Mouse (Mus musculus) thymus, adult 2 months (tissue): ENCODE measurements around the gene Ip6k3. TPM values are rescaled to one million over a fixed set of nuclear protein-coding genes. Genes with fewer than 3 reads are reported as not detected.

Source experiments
- DNase-seq: peaks from one replicate; pipeline ENCODE4 v3.0.0; 2021
- H3K27ac ChIP-seq: fragments of 200-500 bp; 2 replicates; pipeline ENCODE4 v1.5.1; 2012; ENCODE audit warnings: low read length, control low read depth; ENCODE audit not compliant: control insufficient read depth, insufficient read depth
- H3K27me3 ChIP-seq: fragments of 200-500 bp; 2 replicates; pipeline ENCODE4 v1.6.1; 2012; ENCODE audit warnings: mild to moderate bottlenecking, low read length, moderate library complexity, mixed read lengths; ENCODE audit not compliant: control insufficient read depth, insufficient read depth
- H3K36me3 ChIP-seq: fragments of 200-500 bp; 2 replicates; pipeline ENCODE4 v1.6.1; 2012; ENCODE audit warnings: mild to moderate bottlenecking, low read length, moderate library complexity; ENCODE audit not compliant: control insufficient read depth, insufficient read depth
- H3K4me1 ChIP-seq: fragments of 200-500 bp; replicated peaks from 2 replicates; pipeline ENCODE4 v1.6.1; 2012; ENCODE audit warnings: low read length; ENCODE audit not compliant: control insufficient read depth, insufficient read depth
- H3K4me3 ChIP-seq: fragments of 200-500 bp; 2 replicates; pipeline ENCODE4 v1.5.1; 2012; ENCODE audit warnings: mild to moderate bottlenecking, low read length, control low read depth, moderate library complexity; ENCODE audit not compliant: control insufficient read depth, insufficient read depth
- CTCF ChIP-seq: fragments of 200-500 bp; IDR thresholded peaks from 2 replicates; pipeline ENCODE4 v1.5.1; 2012; ENCODE audit warnings: mild to moderate bottlenecking, control low read depth, low read length, moderate library complexity, borderline replicate concordance; ENCODE audit not compliant: control insufficient read depth, poor library complexity, insufficient read depth; ENCODE audit errors: extremely low read depth
- POLR2A ChIP-seq: fragments of 200-500 bp; IDR thresholded peaks from 2 replicates; pipeline ENCODE4 v1.6.1; 2012; ENCODE audit warnings: mild to moderate bottlenecking, low read length, control low read depth, moderate library complexity; ENCODE audit not compliant: control insufficient read depth, poor library complexity, insufficient read depth; ENCODE audit errors: extremely low read depth
- WGBS: fragments of 180-500 bp; shearing (Covaris S2); methylation state at CpG from one replicate; pipeline ENCODE4 v1.1.7; 2018; 5-methylcytosine and 5-hydroxymethylcytosine counted together
- polyA plus RNA-seq: library from polyadenylated mRNA; depleted of rRNA; stranded (reverse); fragments of >200 nt; gene quantifications from 2 replicates; pipeline ENCODE4 v1.2.3, GENCODE M21; 2012; rRNA removed

The Ip6k3 gene
- polyA plus RNA-seq, 1 experiment: 1.4 TPM

GRCm38 (mm10) chr17:27095690-27096089, 71.9 kb downstream of the Ip6k3 start:
- no peak for DNase-seq
- H3K27ac ChIP-seq: no peak overlapping the region
- H3K27me3 ChIP-seq: no peaks in the 10 kb centered on the region
- H3K4me3 ChIP-seq: no peak overlapping the region
- H3K36me3 ChIP-seq: peaks cover 7% of the 10 kb centered on the region
- no peak for TF ChIP-seq CTCF
- no peak for TF ChIP-seq POLR2A
- no peaks in the 10 kb centered on the region for H3K4me1 ChIP-seq
- 76% methylated on average over 13 of the region's 13 CpGs for WGBS

Other genes with a start within 250 kb of the Ip6k3 start
- gene Phf1, start 234.7 kb downstream of the Ip6k3 start, polyA plus RNA-seq: 125 and 132 TPM in 2 replicates
- gene Cuta, start 228.2 kb downstream of the Ip6k3 start, polyA plus RNA-seq: 235 and 251 TPM in 2 replicates
- 7.6 and 7.7 TPM in 2 replicates for gene Syngap1, start 226.5 kb downstream of the Ip6k3 start, polyA plus RNA-seq
- gene Zbtb9, start 194.6 kb downstream of the Ip6k3 start, polyA plus RNA-seq: 54.6 and 60.7 TPM in 2 replicates
- 118 and 131 TPM in 2 replicates for gene Bak1, start 138.8 kb downstream of the Ip6k3 start, polyA plus RNA-seq
- 42.0 and 54.2 TPM in 2 replicates for gene Itpr3, start 110.5 kb downstream of the Ip6k3 start, polyA plus RNA-seq
- gene Uqcc2, start 33.9 kb downstream of the Ip6k3 start, polyA plus RNA-seq: 119 and 152 TPM in 2 replicates
- 188 and 190 TPM in 2 replicates for gene Lemd2, start 36.7 kb upstream of the Ip6k3 start, polyA plus RNA-seq